Mouse (Mus musculus): ENCODE measurements at regions not wholly inside any gene's neighbourhood (a gene's known extent, or its start where the extent isn't known, plus 50 kb on each side); places are given as distances from the start of the nearest gene placed in this dataset.

- DNase-seq (ENCODE audit: extremely low read depth, low read depth) = no peak
Measured at GRCm38 (mm10) chr13:52083601-52084455, 237.3 kb downstream of the Gadd45g start.

GRCm38 (mm10) chr13:52085110-52085509, 238.6 kb downstream of the Gadd45g start:
- DNase-seq (ENCODE audit: extremely low read depth, low read depth) = no peak

- no peak for DNase-seq (ENCODE audit: extremely low read depth, low read depth)
Measured at GRCm38 (mm10) chr13:52088319-52088718, 241.8 kb downstream of the Gadd45g start.

GRCm38 (mm10) chr13:52090365-52090764, 243.9 kb downstream of the Gadd45g start:
- no peak for DNase-seq (ENCODE audit: extremely low read depth, low read depth)

GRCm38 (mm10) chr13:52094785-52095184, 248.3 kb downstream of the Gadd45g start:
- no peak for DNase-seq (ENCODE audit: extremely low read depth, low read depth)

GRCm38 (mm10) chr13:52096506-52096905, 250.0 kb downstream of the Gadd45g start:
- no peak for DNase-seq (ENCODE audit: extremely low read depth, low read depth)

- no peak for DNase-seq (ENCODE audit: extremely low read depth, low read depth)
Measured at GRCm38 (mm10) chr13:52105989-52106642, 259.6 kb downstream of the Gadd45g start.

- no peak for DNase-seq (ENCODE audit: extremely low read depth, low read depth)
Measured at GRCm38 (mm10) chr13:52108349-52108921, 262.0 kb downstream of the Gadd45g start.

GRCm38 (mm10) chr13:52109039-52109759, 262.7 kb downstream of the Gadd45g start:
- DNase-seq (ENCODE audit: extremely low read depth, low read depth) = no peak

- no peak for DNase-seq (ENCODE audit: extremely low read depth, low read depth)
Measured at GRCm38 (mm10) chr13:52110750-52111149, 264.3 kb downstream of the Gadd45g start.

- DNase-seq (ENCODE audit: extremely low read depth, low read depth) = no peak
Measured at GRCm38 (mm10) chr13:52113549-52113948, 267.1 kb downstream of the Gadd45g start.

- DNase-seq (ENCODE audit: extremely low read depth, low read depth) = no peak
Measured at GRCm38 (mm10) chr13:52114431-52114830, 268.0 kb downstream of the Gadd45g start.

GRCm38 (mm10) chr13:52114962-52115361, 268.5 kb downstream of the Gadd45g start:
- no peak for DNase-seq (ENCODE audit: extremely low read depth, low read depth)

GRCm38 (mm10) chr13:52116241-52116640, 269.8 kb downstream of the Gadd45g start:
- DNase-seq (ENCODE audit: extremely low read depth, low read depth) = no peak

- DNase-seq (ENCODE audit: extremely low read depth, low read depth) = no peak
Measured at GRCm38 (mm10) chr13:52116756-52117155, 270.3 kb downstream of the Gadd45g start.

GRCm38 (mm10) chr13:52120795-52121194, 274.3 kb downstream of the Gadd45g start:
- no peak for DNase-seq (ENCODE audit: extremely low read depth, low read depth)

GRCm38 (mm10) chr13:52125037-52125436, 278.6 kb downstream of the Gadd45g start:
- no peak for DNase-seq (ENCODE audit: extremely low read depth, low read depth)

- DNase-seq (ENCODE audit: extremely low read depth, low read depth) = no peak
Measured at GRCm38 (mm10) chr13:52127751-52128150, 281.3 kb downstream of the Gadd45g start.

- no peak for DNase-seq (ENCODE audit: extremely low read depth, low read depth)
Measured at GRCm38 (mm10) chr13:52129466-52129865, 283.0 kb downstream of the Gadd45g start.

GRCm38 (mm10) chr13:52133202-52133601, 286.7 kb downstream of the Gadd45g start:
- no peak for DNase-seq (ENCODE audit: extremely low read depth, low read depth)

- no peak for DNase-seq (ENCODE audit: extremely low read depth, low read depth)
Measured at GRCm38 (mm10) chr13:52138331-52138945, 292.0 kb downstream of the Gadd45g start.
